Comparison of ENCODE assay signal across 8 mouse cellular contexts in genomic region chr11:88862355-88862754, GRCm38 (mm10). TPM values are rescaled to one million over a fixed set of nuclear protein-coding genes. Genes with fewer than 3 reads are reported as not detected.
DNase-seq lines count a peak whose midpoint lies in the region; ATAC-seq and TF ChIP-seq lines count a peak whose summit lies in the region.
"Had no signal": no experiment of that assay in that cellular context is flagged by ENCODE, and none has a peak within 500 bp of the region (broad histone marks: within the 10 kb centered on the region; RNA-seq: fewer than 3 reads in every experiment).

No protein-coding gene starts in this region.

- H3K27ac ChIP-seq in neural tube, embryonic 11.5 days (ENCODE audit: low read depth, low read length): no peak overlapping the region
- no peak overlapping the region for H3K27ac ChIP-seq in forebrain, embryonic 16.5 days (ENCODE audit: low read length)
- no peak overlapping the region for H3K27ac ChIP-seq in liver, embryonic 14.5 days
- H3K27ac ChIP-seq: macrophage had no signal

- no peaks in the 10 kb centered on the region for H3K36me3 ChIP-seq in neural tube, embryonic 11.5 days (ENCODE audit: control insufficient read depth, insufficient read depth, low read length)
- H3K36me3 ChIP-seq in forebrain, embryonic 16.5 days (ENCODE audit: control insufficient read depth, insufficient read depth): no peaks in the 10 kb centered on the region
- H3K36me3 ChIP-seq in liver, embryonic 14.5 days (replicated peaks; ENCODE audit: control insufficient read depth, insufficient read depth, low read depth): no peaks in the 10 kb centered on the region

- TF ChIP-seq EP300 in liver, embryonic 14.5 days (IDR thresholded peaks at IDR 0.05; ENCODE audit: low read depth): no peak

- no peaks in the 10 kb centered on the region for H3K9me3 ChIP-seq in neural tube, embryonic 11.5 days (ENCODE audit: control insufficient read depth, low read length)
- H3K9me3 ChIP-seq in forebrain, embryonic 16.5 days (ENCODE audit: control insufficient read depth, low read length): no peaks in the 10 kb centered on the region
- no peaks in the 10 kb centered on the region for H3K9me3 ChIP-seq in liver, embryonic 14.5 days (ENCODE audit: control insufficient read depth, low read length)

- no peak overlapping the region for H3K9ac ChIP-seq in neural tube, embryonic 11.5 days (ENCODE audit: low read length)
- no peak overlapping the region for H3K9ac ChIP-seq in forebrain, embryonic 16.5 days (replicated peaks; ENCODE audit: low read depth, low read length)
- no peak overlapping the region for H3K9ac ChIP-seq in liver, embryonic 14.5 days (replicated peaks)

- peaks cover 2% of the 10 kb centered on the region; the same call in 1 of the 2 replicates for H3K4me1 ChIP-seq in neural tube, embryonic 11.5 days (ENCODE audit: control insufficient read depth, insufficient read depth, low read length)
- peaks cover 22% of the 10 kb centered on the region for H3K4me1 ChIP-seq in forebrain, embryonic 16.5 days (replicated peaks; ENCODE audit: control insufficient read depth, insufficient read depth, low read length)
- peaks cover 8 to 16% of the 10 kb centered on the region in 2 experiments for H3K4me1 ChIP-seq in liver, embryonic 14.5 days (replicated peaks; ENCODE audit: control insufficient read depth in 2 of 2, insufficient read depth in 2 of 2, low read length in 1 of 2)

- no peak for TF ChIP-seq CTCF in liver, embryonic 14.5 days (IDR thresholded peaks at IDR 0.05; ENCODE audit: low read depth)

- H3K4me3 ChIP-seq in neural tube, embryonic 11.5 days (ENCODE audit: low read depth, low read length): no peak overlapping the region
- H3K4me3 ChIP-seq in forebrain, embryonic 16.5 days (replicated peaks; ENCODE audit: low read length): peak overlapping the region; percentile 71
- peak overlapping the region in 1 of 2 experiments; percentile 65; a peak in 2 of 4 replicates for H3K4me3 ChIP-seq in liver, embryonic 14.5 days (ENCODE audit: insufficient read depth in 1 of 2, low read depth in 2 of 2, low read length in 2 of 2)

- H3K27me3 ChIP-seq in neural tube, embryonic 11.5 days (ENCODE audit: control insufficient read depth, insufficient read depth, low read length): no peaks in the 10 kb centered on the region
- H3K27me3 ChIP-seq in forebrain, embryonic 16.5 days (replicated peaks; ENCODE audit: control insufficient read depth, insufficient read depth, low read length): no peaks in the 10 kb centered on the region
- H3K27me3 ChIP-seq in liver, embryonic 14.5 days (ENCODE audit: control insufficient read depth, insufficient read depth, low read length): no peaks in the 10 kb centered on the region

- ATAC-seq in neural tube, embryonic 11.5 days (ENCODE audit: insufficient read depth, low FRiP score, low TSS enrichment): no peak
- ATAC-seq in forebrain, embryonic 16.5 days: no peak
- no peak for ATAC-seq in liver, embryonic 14.5 days (ENCODE audit: insufficient read depth)

- peak overlapping the region; percentile 93; the same call in 1 of the 2 replicates for H3K4me2 ChIP-seq in neural tube, embryonic 11.5 days (ENCODE audit: low read depth)
- peak overlapping the region; percentile 98 for H3K4me2 ChIP-seq in forebrain, embryonic 16.5 days (ENCODE audit: low read length)
- peak overlapping the region; percentile 81 for H3K4me2 ChIP-seq in liver, embryonic 14.5 days (ENCODE audit: low read depth)

- intact Hi-C loops in gastrocnemius, postnatal 36 days (cut with DNase I): no loop called here

- 74% methylated on average over 2 of the region's 2 CpGs for WGBS in neural tube, embryonic 11.5 days
- WGBS in forebrain, embryonic 16.5 days: 84% methylated on average over 2 of the region's 2 CpGs
- WGBS in liver, embryonic 14.5 days (ENCODE audit: insufficient replicate concordance): 70% methylated on average over 2 of the region's 2 CpGs

- no peak for DNase-seq in neural tube, embryonic 11.5 days (ENCODE audit: low spot score)
- DNase-seq in neural tube, embryonic 10.5 days (ENCODE audit: extremely low spot score, low spot score): no peak
- DNase-seq in liver, embryonic 14.5 days (ENCODE audit: low read depth in 3 of 3, low spot score in 3 of 3): no peak
- no peak for DNase-seq in frontal cortex, postnatal 25 days (ENCODE audit: low spot score in 2 of 2)
- no peak for DNase-seq in right cerebral cortex, postnatal 36 days (ENCODE audit: low spot score in 2 of 2)
- no peak for DNase-seq in gastrocnemius, postnatal 36 days

RNA-seq across cellular contexts. Expression of gene Akap1, which starts 2.0 kb away (rescaled TPM):
- 18.0 and 19.5 TPM in 2 replicates for polyA plus RNA-seq in neural tube, embryonic 11.5 days (2014; fragmentation: Nextera tagmentation; extraction: Ambion mirVana)
- 37.5 and 40.7 TPM in 2 replicates for polyA plus RNA-seq in forebrain, embryonic 16.5 days (2015; fragmentation: Nextera tagmentation; extraction: Ambion mirVana)
- 8.2 and 9.1 TPM in 2 replicates for polyA plus RNA-seq in liver, embryonic 14.5 days (2012; rRNA removed)
- polyA plus RNA-seq in liver, embryonic 14.5 days (2014; fragmentation: Nextera tagmentation; extraction: Ambion mirVana): 5.8 and 6.2 TPM in 2 replicates
- 10 to 100 TPM; 57.0 to 75.1 TPM for total RNA-seq in gastrocnemius, postnatal 36 days (2021)
